1 mouse cellular context compared by ENCODE assay signal in the genomic region with DNA sequence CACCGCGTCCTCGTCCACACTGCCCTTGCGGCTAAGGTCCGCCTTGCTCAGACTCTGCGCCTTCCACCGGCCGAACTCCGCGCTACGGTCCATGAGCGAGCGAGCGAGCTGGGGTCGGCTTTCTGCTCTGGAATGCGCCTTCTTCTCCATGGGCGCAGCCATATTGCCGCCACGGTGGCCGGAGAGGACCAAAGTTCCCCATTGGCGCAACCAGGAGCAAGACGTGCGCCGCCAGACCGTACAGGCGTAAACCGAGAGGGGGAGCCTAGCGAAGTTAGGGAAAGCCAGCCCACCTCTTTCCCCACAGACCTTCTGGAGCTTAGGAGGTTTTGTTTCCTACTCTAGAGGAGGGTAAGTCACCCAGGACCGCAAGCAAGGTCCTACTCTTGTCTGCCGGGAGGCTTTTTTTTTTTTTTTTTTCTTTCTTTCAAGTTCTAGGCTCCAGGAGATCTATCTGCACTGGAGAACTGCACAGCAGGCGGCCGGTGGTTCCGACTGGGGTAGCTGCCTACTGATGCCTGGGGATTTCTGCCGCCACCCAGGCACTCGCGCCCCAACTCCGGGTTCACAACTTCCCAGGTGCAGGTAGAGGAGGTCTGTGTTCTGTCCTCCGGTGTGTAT.
TF ChIP-seq lines count a peak whose summit lies in the region.

A gene (minus strand): TSS at position 171 of the 621 bp plus-strand sequence.

TF ChIP-seq in MEL, 35 proteins besides CTCF, POLR2A, EP300 and RAD21 (continued from another document):
- TF ChIP-seq CHD2 (IDR thresholded peaks at IDR 0.05; ENCODE audit: low read length) (no peak), GATA1 (IDR thresholded peaks at IDR 0.05; ENCODE audit: low read depth, low read length) (no peak), TBP (IDR thresholded peaks at IDR 0.05; ENCODE audit: low read depth, low read length) (peak; percentile 64; the same call in 1 of the 2 replicates), ELF1 (IDR thresholded peaks at IDR 0.05; ENCODE audit: low read depth, low read length) (0 out of 2 replicates have a peak, but pooled peaks have one; percentile 10), ETS1 (IDR thresholded peaks at IDR 0.05; ENCODE audit: low read depth, low read length) (no peak), USF1 (IDR thresholded peaks at IDR 0.05; ENCODE audit: low read depth, low read length) (no peak)
